Mouse (Mus musculus) embryonic facial prominence, embryonic 14.5 days (tissue): ENCODE results near the gene Gcg. TPM values are rescaled to one million over a fixed set of nuclear protein-coding genes. Genes with fewer than 3 reads are reported as not detected.

Source experiments
- ATAC-seq: fragments of 200-750 bp; cut with Nextera tagmentation; 2 replicates; pipeline ENCODE4 v1.8.0; 2017; ENCODE audit warnings: low read depth, moderate number of reproducible peaks, moderate TSS enrichment
- DNase-seq: peaks from one replicate; pipeline ENCODE4 v3.0.0-alpha.2; 2015; ENCODE audit warnings: low spot score
- H3K27ac ChIP-seq: fragments of 300-500 bp; sonication (generic); replicated peaks from 2 replicates; pipeline ENCODE4 v1.5.1; 2014; ENCODE audit warnings: low read depth, mild to moderate bottlenecking, low read length, moderate library complexity
- H3K27me3 ChIP-seq: fragments of 300-500 bp; sonication (generic); replicated peaks from 2 replicates; pipeline ENCODE4 v1.6.1; 2014; ENCODE audit warnings: low read length; ENCODE audit not compliant: control insufficient read depth, insufficient read depth
- H3K36me3 ChIP-seq: fragments of 300-500 bp; sonication (generic); 2 replicates; pipeline ENCODE4 v1.6.1; 2014; ENCODE audit warnings: low read length, mixed read lengths; ENCODE audit not compliant: control insufficient read depth, insufficient read depth
- H3K4me1 ChIP-seq: fragments of 300-500 bp; sonication (generic); 2 replicates; pipeline ENCODE4 v1.6.1; 2014; ENCODE audit warnings: antibody characterized with exemption, low read length; ENCODE audit not compliant: control insufficient read depth, insufficient read depth
- H3K4me2 ChIP-seq: fragments of 300-500 bp; sonication (generic); 2 replicates; pipeline ENCODE4 v1.6.1; 2014; ENCODE audit warnings: low read depth, mild to moderate bottlenecking, low read length, moderate library complexity, mixed read lengths
- H3K4me3 ChIP-seq: fragments of 300-500 bp; sonication (generic); 2 replicates; pipeline ENCODE4 v1.5.1; 2014; ENCODE audit warnings: low read depth, mild to moderate bottlenecking, low read length
- H3K9ac ChIP-seq: fragments of 300-500 bp; sonication (generic); 2 replicates; pipeline ENCODE4 v1.6.1; 2014; ENCODE audit warnings: low read depth, mild to moderate bottlenecking, low read length, moderate library complexity, mixed read lengths
- H3K9me3 ChIP-seq: fragments of 300-500 bp; sonication (generic); 2 replicates; pipeline ENCODE4 v1.6.1; 2016; ENCODE audit warnings: low read length; ENCODE audit not compliant: control insufficient read depth
- whole genome bisulfite sequencing: fragments of 180-500 bp; shearing (Covaris S2); extraction: QIAGEN DNeasy Blood & Tissue Kit; methylation state at CpG from one replicate; pipeline ENCODE4 v1.1.7; 2014; 5-methylcytosine and 5-hydroxymethylcytosine counted together
- polyA plus RNA-seq: library from polyadenylated mRNA; unstranded; fragments of >200 nt; fragmentation: Nextera tagmentation; extraction: Ambion mirVana; gene quantifications from 2 replicates; pipeline ENCODE4 v1.2.1, GENCODE M21; 2014

Gene Gcg
- polyA plus RNA-seq, 1 experiment from 2014 or later, result 0.15 TPM

DNA sequence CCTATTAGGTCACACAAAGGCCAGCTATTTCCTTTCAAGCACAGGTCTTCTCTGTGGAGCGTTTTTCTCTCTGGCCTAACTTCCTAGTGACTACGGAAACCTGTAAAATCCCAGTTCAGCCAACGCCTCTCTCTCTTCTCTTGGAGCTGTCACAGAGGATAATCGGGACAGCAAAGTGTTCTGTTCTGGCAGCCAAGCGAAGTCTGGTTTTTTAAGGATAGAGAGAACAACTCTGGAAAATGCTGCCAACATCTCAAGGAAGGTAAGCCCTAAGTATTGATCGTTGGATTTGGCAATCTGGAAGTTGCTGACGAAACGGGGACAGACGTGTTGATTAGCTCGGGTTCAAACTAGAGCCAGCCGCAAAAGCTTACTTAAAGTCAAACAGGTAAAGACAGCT is 28.5 kb downstream of the Gcg start:
- WGBS, result 85% methylated on average over 11 of the region's 11 CpGs
- Histone ChIP-seq H3K4me1 (no peaks in the 10 kb centered on the region), H3K27ac (no peak overlapping the region), H3K9me3 (no peaks in the 10 kb centered on the region), H3K36me3 (no peaks in the 10 kb centered on the region), H3K9ac (no peak overlapping the region), H3K4me3 (no peak overlapping the region), H3K27me3 (no peaks in the 10 kb centered on the region), H3K4me2 (no peak overlapping the region)
- DNase-seq (no peak), ATAC-seq (no peak)

DNA sequence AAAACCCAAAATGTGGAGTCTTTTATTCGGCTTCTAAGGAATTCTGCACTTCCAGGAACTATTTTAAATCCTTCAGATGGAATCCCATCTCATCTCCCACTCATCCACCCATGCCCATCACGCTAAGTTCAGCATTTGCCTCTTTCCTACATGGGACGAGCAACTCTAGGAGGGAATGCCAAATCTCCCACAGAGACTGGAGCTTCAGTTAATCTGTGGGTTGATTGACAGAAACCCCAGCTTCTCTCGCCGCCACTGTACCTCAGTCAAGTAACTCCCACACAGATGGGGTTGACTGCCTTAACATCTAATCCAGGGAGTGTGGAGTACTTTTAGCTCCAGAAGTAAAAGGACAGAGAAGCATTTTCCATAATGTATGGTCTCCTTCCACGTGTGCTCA is 29.4 kb downstream of the Gcg start:
- H3K9me3 ChIP-seq, result no peaks in the 10 kb centered on the region
- no peaks in the 10 kb centered on the region for H3K36me3 ChIP-seq
- no peak overlapping the region for H3K4me2 ChIP-seq
- no peaks in the 10 kb centered on the region for H3K4me1 ChIP-seq
- ATAC-seq, result no peak
- H3K27ac ChIP-seq, result no peak overlapping the region
- no peak for DNase-seq
- 68% methylated on average over 6 of the region's 6 CpGs for WGBS
- no peak overlapping the region for H3K9ac ChIP-seq
- H3K4me3 ChIP-seq, result no peak overlapping the region
- no peaks in the 10 kb centered on the region for H3K27me3 ChIP-seq

DNA sequence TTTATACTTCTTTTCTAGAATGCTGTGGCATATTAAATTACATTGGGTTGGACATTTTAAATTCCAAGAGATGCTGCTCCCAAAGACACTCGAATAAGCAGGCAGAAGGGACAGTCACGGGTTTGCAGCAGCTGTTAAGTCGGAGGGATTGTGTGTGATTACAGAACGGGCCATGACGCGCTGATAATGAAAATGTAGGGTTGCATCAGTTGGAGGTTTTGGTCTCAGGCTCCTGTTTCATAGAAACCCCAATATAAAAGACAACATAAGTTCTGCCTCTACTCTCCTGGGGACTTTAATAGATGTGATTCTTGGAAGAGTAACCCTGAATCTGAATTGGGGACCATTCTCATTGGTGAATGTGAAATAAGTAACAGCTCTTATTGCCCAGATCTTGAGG is 33.1 kb downstream of the Gcg start:
- Histone ChIP-seq H3K9me3 (no peaks in the 10 kb centered on the region), H3K4me2 (no peak overlapping the region), H3K27me3 (no peaks in the 10 kb centered on the region), H3K27ac (no peak overlapping the region), H3K4me3 (no peak overlapping the region), H3K4me1 (no peaks in the 10 kb centered on the region), H3K36me3 (no peaks in the 10 kb centered on the region), H3K9ac (no peak overlapping the region)
- ATAC-seq (no peak), DNase-seq (no peak)
- 68% methylated on average over 6 of the region's 6 CpGs for WGBS

DNA sequence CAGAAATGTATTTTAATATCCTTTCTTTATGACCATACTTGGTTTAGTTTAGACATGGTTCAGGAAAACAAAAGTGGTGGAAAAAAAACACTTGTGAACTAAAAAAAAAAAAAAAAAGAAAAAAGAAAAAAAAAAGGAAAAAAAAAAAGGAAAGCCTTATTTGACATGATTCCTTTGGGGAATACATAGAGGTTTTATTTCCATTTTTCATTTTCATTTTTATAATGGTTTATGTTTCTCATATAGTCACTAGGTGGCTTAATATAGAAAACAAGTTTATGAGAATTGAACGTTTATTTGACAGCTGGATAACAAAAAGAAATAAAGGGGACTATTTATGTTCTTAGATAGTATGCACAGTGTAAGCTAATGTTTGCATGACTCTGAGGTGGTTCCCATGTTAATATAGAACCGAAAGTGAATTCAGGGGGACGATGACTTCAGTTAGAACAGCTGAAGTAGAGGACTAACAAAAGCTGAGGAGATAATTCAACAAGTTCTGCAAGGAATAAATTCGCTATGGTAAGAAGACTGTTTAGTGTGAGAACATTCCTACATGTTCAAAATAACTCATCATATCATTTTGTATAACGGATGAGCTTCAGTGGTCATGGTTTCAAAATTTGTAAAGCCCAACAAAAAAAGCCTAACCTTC is 33.6 kb downstream of the Gcg start:
- Histone ChIP-seq H3K4me2 (no peak overlapping the region), H3K9me3 (no peaks in the 10 kb centered on the region), H3K36me3 (no peaks in the 10 kb centered on the region), H3K4me1 (no peaks in the 10 kb centered on the region), H3K9ac (no peak overlapping the region), H3K27me3 (no peaks in the 10 kb centered on the region), H3K27ac (no peak overlapping the region), H3K4me3 (no peak overlapping the region)
- ATAC-seq (no peak), DNase-seq (no peak)
- WGBS, result 78% methylated on average over 5 of the region's 5 CpGs

DNA sequence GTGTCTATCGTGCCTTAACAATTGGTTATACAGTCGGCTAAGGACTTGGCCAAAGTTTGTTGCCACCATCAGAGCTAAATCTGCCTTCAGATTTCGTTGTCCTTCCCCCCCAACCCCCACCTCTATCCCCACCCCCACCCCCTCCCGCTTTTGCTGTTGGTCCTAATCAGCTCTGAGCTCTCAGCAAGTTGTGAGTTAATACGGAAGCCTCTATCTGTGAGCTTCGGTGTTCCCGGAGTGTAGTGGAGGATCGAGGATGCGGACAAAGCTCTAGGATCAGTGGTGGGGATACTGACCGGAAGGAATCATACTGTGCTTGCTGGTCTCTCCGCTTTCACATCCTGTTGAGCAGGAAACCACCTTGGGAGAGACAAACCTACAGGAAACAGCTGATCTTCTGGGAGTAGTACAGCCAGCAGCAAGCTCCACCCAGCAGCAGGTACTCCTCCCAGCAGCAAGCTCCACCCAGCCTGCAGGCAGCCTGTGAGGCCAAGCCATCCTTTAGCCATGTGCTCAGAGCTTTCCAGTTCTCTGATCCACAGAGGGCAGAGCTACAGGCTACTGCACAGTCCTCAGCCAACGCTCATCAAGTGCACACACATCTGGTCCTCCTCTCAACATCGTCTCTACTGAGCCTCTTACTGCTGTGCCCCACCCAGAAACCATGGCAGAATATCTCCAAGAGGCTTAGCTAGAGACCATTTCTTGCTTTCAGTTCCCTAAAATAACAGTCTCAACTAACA is 42.5 kb downstream of the Gcg start:
- Histone ChIP-seq H3K9me3 (no peaks in the 10 kb centered on the region), H3K36me3 (no peaks in the 10 kb centered on the region), H3K9ac (no peak overlapping the region), H3K27ac (no peak overlapping the region), H3K4me1 (no peaks in the 10 kb centered on the region), H3K4me2 (peak overlapping the region; percentile 18; the same call in 1 of the 2 replicates), H3K27me3 (no peaks in the 10 kb centered on the region), H3K4me3 (no peak overlapping the region)
- WGBS, result 72% methylated on average over 13 of the region's 13 CpGs
- ATAC-seq (peak; percentile 44; the same call in 1 of the 2 replicates), DNase-seq (peak; percentile 20)

DNA sequence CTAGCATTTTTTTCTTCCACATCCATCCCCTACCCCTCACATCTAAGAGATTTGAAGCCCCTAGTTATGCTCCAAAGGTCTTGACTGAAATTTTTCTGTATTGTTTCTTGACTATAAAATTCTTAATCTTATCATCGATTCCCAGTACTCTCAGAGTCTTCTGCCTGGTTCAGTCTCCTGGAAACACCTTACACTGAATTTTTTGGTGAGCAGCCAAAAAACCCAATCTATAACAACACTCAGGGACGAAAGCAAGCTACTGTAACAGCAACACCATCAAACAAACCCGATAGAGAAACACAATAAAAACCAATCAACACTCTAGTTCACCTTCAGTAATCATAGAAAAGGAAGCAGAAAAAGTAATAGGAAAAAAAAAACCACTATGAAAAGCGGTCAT is 43.4 kb downstream of the Gcg start:
- Histone ChIP-seq H3K4me1 (no peaks in the 10 kb centered on the region), H3K27me3 (no peaks in the 10 kb centered on the region), H3K36me3 (no peaks in the 10 kb centered on the region), H3K27ac (no peak overlapping the region), H3K9ac (no peak overlapping the region), H3K4me2 (no peak overlapping the region), H3K9me3 (no peaks in the 10 kb centered on the region), H3K4me3 (no peak overlapping the region)
- ATAC-seq (no peak), DNase-seq (no peak)
- 81% methylated on average over 4 of the region's 4 CpGs for WGBS

DNA sequence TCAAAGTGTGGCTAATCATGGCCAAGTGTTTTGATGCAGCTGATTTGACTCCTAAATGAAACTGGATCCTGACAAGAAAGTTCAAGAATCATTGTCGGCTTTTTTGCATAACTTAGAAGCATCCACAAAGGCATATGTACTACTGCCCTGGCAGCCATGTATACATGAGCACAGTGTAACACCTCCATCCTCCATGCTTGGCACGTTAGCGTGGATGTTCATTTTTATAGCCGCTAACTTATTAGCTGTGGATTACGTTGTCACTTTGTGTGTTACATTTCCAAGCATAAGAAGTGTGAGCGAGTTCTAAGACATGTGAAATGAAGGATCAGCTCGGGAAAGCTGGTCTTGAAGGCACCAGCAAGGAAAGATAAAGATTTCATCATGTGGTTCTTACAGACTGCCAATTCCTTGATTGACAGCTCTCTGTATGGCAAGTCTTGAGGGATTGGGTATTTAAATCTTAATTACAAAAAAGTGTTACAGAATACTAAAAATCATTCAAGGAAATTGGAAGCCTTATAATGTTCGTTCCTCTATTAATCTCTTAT is 52.1 kb downstream of the Gcg start:
- no peak overlapping the region for H3K27ac ChIP-seq
- H3K9me3 ChIP-seq, result no peaks in the 10 kb centered on the region
- ATAC-seq (no peak), DNase-seq (no peak)
- H3K9ac ChIP-seq, result no peak overlapping the region
- WGBS, result 82% methylated on average over 8 of the region's 8 CpGs
- no peak overlapping the region for H3K4me2 ChIP-seq
- H3K36me3 ChIP-seq, result no peaks in the 10 kb centered on the region
- no peaks in the 10 kb centered on the region for H3K4me1 ChIP-seq
- H3K27me3 ChIP-seq, result no peaks in the 10 kb centered on the region
- H3K4me3 ChIP-seq, result no peak overlapping the region

DNA sequence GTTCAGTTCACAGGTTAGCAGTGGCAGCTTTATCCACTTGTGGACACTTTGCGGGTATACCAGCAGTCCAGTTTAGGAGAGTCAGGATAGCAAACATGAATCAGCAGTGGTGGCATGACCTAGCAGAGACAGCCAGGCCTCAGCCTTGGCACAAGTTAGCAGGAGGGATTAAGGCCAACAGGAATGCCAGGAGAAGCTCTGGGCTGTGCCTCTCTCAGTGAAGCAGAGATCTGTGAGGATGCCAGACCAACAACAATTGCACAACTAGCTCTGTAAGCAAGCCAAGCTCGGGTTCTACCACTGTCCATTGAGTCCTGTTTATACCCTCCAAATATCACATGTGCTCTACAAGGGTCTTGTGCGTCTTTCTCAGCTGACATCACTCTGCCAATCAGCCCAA is 57.5 kb downstream of the Gcg start:
- 88% methylated on average over 3 of the region's 3 CpGs for WGBS

More for the DNA sequence above, 57.5 kb downstream of the Gcg start:
- Histone ChIP-seq H3K36me3 (no peaks in the 10 kb centered on the region), H3K4me3 (no peak overlapping the region), H3K4me2 (no peak overlapping the region), H3K4me1 (no peaks in the 10 kb centered on the region), H3K27me3 (no peaks in the 10 kb centered on the region), H3K9me3 (no peaks in the 10 kb centered on the region), H3K27ac (no peak overlapping the region), H3K9ac (no peak overlapping the region)
- DNase-seq (no peak), ATAC-seq (no peak)
